Mouse (Mus musculus) G1E (cell line): Measurements from ENCODE around the gene Dido1. TPM values are rescaled to one million over a fixed set of nuclear protein-coding genes. Genes with fewer than 3 reads are reported as not detected.

Experiments used
- ATAC-seq: 2 replicates; pipeline ENCODE4 v1.8.0; 2016; ENCODE audit warnings: mild to moderate bottlenecking; ENCODE audit not compliant: insufficient number of reproducible peaks, poor library complexity, low FRiP score, severe bottlenecking; ENCODE audit errors: extremely low read depth
- DNase-seq: peaks from one replicate; pipeline ENCODE4 v3.0.0; 2012; ENCODE audit warnings: low spot score
- H3K27me3 ChIP-seq: 2 replicates; pipeline ENCODE4 v1.6.1; 2012; ENCODE audit warnings: mild to moderate bottlenecking, low read length, inconsistent platforms; ENCODE audit not compliant: insufficient read depth
- H3K36me3 ChIP-seq: replicated peaks from 2 replicates; pipeline ENCODE3; 2012; ENCODE audit warnings: mild to moderate bottlenecking, inconsistent platforms
- H3K4me1 ChIP-seq: 2 replicates; pipeline ENCODE4 v1.6.1; 2012; ENCODE audit warnings: low read depth, low read length, inconsistent platforms, mixed read lengths; ENCODE audit not compliant: insufficient read depth
- H3K4me3 ChIP-seq: 2 replicates; pipeline ENCODE4 v1.5.1; 2012; ENCODE audit warnings: low read depth, mild to moderate bottlenecking, inconsistent platforms, low read length, moderate library complexity, mixed read lengths
- H3K9me3 ChIP-seq: replicated peaks from 2 replicates; pipeline ENCODE4 v1.6.1; 2012; ENCODE audit warnings: inconsistent platforms
- CTCF ChIP-seq: IDR thresholded peaks from 2 replicates; pipeline ENCODE4 v1.5.1; 2012; ENCODE audit warnings: low read depth, low read length, inconsistent platforms, mixed read lengths
- GATA1 ChIP-seq: IDR thresholded peaks from 2 replicates; pipeline ENCODE4 v1.6.1; 2012; ENCODE audit warnings: borderline replicate concordance, low read length, inconsistent platforms, mixed read lengths
- GATA2 ChIP-seq: IDR thresholded peaks from 2 replicates; pipeline ENCODE4 v1.6.1; 2012; ENCODE audit warnings: low read depth, low read length, inconsistent platforms, borderline replicate concordance
- POLR2AphosphoS5 ChIP-seq: IDR thresholded peaks from 2 replicates; pipeline ENCODE4 v1.6.1; 2012; ENCODE audit warnings: low read depth, low read length, inconsistent platforms; ENCODE audit not compliant: insufficient replicate concordance
- TAL1 ChIP-seq: conservative IDR thresholded peaks from 2 replicates; pipeline ENCODE4 v1.6.1; 2012; ENCODE audit warnings: low read depth, low read length, inconsistent platforms, mixed read lengths
- polyA plus RNA-seq: library from polyadenylated mRNA; stranded (reverse); fragments of >175 nt; gene quantifications from 2 replicates; pipeline ENCODE4 v1.2.3, GENCODE M21; 2012
- total RNA-seq, 2 experiments: library from RNA; stranded (forward) in 1 of 2; stranded (reverse) in 1 of 2; fragments of 200-1000 nt in 1 of 2; fragments of >200 nt in 1 of 2; fragmentation: Nextera tagmentation in 1 of 2; gene quantifications; 2 replicates each; pipeline ENCODE4 v1.2.3; 2014 to 2017

The Dido1 gene
- total and polyA plus RNA-seq, 3 experiments, result 21.4 to 62.3 (median 57.3) TPM

DNA sequence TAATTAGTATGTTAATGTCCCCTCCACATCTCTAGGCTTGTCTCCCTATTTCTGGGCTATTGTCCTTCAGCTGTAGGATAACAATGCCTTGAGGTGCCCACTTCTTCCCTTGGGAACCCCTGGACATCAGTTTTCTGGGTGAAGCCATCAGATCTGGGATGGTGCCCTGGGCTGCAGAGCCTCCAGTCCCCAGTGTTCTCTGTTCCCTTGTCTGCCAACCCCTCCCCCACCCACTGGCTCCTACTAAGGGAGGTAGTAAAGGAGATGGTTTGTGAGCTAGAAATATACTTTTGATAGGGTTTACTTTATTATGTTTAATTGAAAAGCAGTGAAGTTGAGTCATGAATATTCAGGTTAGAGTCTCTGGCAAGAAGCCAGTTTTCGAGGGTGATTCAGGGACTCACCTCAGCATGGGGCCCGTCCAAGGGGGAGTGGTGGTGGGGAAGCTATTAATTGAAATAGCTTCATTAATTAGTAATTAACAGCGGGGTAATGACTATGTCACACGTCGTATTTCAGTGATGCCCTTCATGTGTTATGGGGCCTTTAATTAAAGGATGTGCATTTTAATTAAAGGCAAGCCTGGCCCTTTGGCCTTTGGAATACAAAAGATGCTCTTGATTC lies 36.9 kb upstream of the Dido1 start:
- TF ChIP-seq CTCF, result no peak
- TF ChIP-seq TAL1, result no peak
- no peak for TF ChIP-seq GATA2
- TF ChIP-seq GATA1, result no peak
- no peak for TF ChIP-seq POLR2AphosphoS5
- no peaks in the 10 kb centered on the region for H3K36me3 ChIP-seq
- no peak overlapping the region for H3K4me3 ChIP-seq
- H3K9me3 ChIP-seq, result no peaks in the 10 kb centered on the region
- peaks cover 10% of the 10 kb centered on the region for H3K27me3 ChIP-seq
- DNase-seq (no peak), ATAC-seq (no peak)
- H3K4me1 ChIP-seq, result peaks cover 2% of the 10 kb centered on the region

DNA sequence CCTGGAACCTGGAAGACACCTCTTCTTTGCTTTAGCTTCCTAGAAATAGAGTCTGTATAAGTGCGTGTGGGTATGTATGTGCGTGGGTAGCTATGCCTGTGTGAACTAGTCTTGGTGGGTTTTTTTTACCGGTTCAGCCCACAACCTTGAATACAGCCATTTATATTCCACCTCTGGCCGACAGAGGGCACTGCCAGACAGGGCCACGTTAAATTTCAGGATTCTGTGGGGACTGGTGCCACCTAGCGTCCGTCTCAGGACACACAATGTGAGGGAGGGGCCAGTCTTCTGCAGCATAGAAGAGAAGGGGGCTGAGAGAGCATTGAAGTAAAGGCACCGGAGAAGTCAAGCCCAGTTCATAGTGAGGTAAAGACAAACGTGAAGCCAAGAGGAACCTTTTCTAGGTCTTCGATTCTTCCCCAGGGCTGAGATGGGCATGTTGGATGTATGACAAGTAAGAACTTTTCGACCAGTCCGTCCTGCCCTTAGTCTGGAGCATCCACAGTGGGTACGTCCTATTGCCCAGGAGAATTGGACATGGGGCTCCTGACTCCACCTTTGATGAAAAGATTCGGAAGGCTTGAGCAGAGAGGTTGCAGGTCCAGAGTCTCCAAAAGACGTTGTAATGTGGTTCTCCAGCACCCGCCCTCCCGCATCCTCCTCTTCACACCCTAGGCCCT lies 35.6 kb upstream of the Dido1 start:
- Histone ChIP-seq H3K27me3 (peaks cover 23% of the 10 kb centered on the region), H3K9me3 (no peaks in the 10 kb centered on the region), H3K4me3 (no peak overlapping the region), H3K4me1 (peaks cover 2% of the 10 kb centered on the region), H3K36me3 (no peaks in the 10 kb centered on the region)
- peak; percentile 74 for ATAC-seq
- TF ChIP-seq POLR2AphosphoS5 (no peak), GATA1 (no peak), TAL1 (no peak), GATA2 (no peak), CTCF (peak; percentile 96)
- DNase-seq, result peak; percentile 68

DNA sequence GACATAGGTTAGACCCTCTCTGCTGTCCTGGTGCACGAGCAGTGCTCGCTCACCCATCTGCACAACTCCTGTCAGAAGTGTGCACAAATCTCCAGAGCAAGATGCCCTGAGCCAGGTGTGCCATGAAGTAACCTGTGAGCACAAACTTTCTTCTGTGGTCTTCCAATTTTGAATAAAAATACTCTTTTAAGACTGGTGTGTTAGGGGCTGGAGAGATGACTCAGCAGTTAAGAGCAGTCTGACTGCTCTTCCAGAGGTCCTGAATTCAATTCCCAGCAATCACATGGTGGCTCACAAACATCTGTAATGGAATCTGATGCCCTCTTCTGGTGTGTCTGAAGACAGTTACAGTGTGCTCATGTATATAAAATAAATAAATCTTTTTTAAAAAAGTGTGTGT lies 33.5 kb upstream of the Dido1 start:
- no peak for TF ChIP-seq POLR2AphosphoS5
- TF ChIP-seq CTCF, result no peak
- TF ChIP-seq TAL1, result no peak
- TF ChIP-seq GATA2, result no peak
- no peak for TF ChIP-seq GATA1

DNA sequence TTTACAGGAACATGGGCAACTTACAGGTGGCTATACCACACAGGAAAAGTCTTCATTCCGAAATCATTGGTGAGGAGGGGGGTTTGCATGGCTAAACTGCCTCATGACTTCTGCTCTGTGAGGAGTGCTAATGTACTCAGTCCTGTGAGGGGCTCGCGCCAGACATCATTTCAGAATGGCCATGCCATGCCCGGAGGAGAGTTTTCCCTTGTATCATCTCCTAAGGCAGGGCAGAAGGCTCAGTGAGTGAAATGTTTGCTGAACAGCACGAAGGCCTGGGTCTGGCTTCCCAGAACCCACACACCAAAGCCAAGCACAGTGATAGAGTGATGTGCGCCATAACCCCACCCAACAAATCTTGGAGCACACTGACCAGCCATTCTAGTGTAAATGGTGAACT lies 33.0 kb upstream of the Dido1 start:
- TF ChIP-seq GATA1 (no peak), POLR2AphosphoS5 (no peak), TAL1 (no peak), CTCF (no peak), GATA2 (no peak)
- no peak for ATAC-seq

More for the DNA sequence above, 33.5 kb upstream of the Dido1 start:
- no peak for DNase-seq
- no peaks in the 10 kb centered on the region for H3K36me3 ChIP-seq
- no peak for ATAC-seq
- peaks cover 36% of the 10 kb centered on the region for H3K27me3 ChIP-seq
- no peak overlapping the region for H3K4me3 ChIP-seq
- no peaks in the 10 kb centered on the region for H3K9me3 ChIP-seq
- H3K4me1 ChIP-seq, result peaks cover 2% of the 10 kb centered on the region

DNA sequence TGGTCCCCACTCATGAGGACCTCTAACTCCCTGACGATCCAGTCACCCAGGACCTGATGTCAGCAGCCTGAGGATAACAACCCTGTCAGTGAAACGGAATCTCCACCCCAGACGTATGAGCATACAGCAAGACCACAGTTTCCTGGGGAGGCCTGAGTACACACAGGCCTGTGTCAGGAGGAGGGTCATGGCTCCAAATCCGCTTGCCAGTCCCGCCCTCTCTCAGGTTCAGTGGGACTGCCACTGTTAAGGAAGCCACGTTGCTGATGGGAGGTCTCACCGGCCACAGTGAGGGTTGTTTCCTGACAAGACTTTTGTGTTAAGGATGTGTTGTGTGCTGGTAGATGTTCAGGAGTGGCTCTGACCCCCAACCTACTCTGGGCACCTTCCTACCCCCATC lies 31.6 kb upstream of the Dido1 start:
- Histone ChIP-seq H3K4me1 (peaks cover 2% of the 10 kb centered on the region), H3K4me3 (no peak overlapping the region), H3K9me3 (no peaks in the 10 kb centered on the region), H3K27me3 (peaks cover 50% of the 10 kb centered on the region), H3K36me3 (no peaks in the 10 kb centered on the region)
- ATAC-seq (no peak), DNase-seq (no peak)
- no peak for TF ChIP-seq TAL1
- no peak for TF ChIP-seq POLR2AphosphoS5

More for the DNA sequence above, 33.0 kb upstream of the Dido1 start:
- Histone ChIP-seq H3K4me1 (peaks cover 2% of the 10 kb centered on the region), H3K36me3 (no peaks in the 10 kb centered on the region), H3K9me3 (no peaks in the 10 kb centered on the region), H3K4me3 (no peak overlapping the region), H3K27me3 (peaks cover 36% of the 10 kb centered on the region)
- DNase-seq, result no peak

DNA sequence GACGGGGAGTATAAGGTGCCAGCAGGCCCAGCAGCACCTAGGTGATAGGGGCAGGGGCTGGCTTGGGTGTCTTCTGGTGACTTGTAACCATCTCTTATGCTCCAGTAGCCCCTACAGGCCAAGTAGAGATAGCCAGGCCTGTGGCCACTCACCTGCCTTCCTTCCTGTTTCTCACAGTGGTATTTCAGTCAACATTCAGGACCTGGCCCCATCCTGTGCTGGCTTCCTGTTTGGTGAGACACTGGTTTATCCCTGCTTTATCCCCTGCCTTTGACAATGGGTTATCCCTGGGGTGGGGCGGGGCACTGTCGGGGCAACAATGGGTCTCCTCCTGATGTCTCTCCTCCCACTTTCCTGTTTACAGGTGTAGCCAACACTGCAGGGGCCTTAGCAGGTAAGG lies 30.6 kb upstream of the Dido1 start:
- TF ChIP-seq POLR2AphosphoS5, result no peak
- TF ChIP-seq TAL1, result no peak
- no peak for TF ChIP-seq GATA2
- no peak for TF ChIP-seq GATA1
- no peak for TF ChIP-seq CTCF
- Histone ChIP-seq H3K9me3 (no peaks in the 10 kb centered on the region), H3K4me1 (peaks cover 2% of the 10 kb centered on the region), H3K36me3 (no peaks in the 10 kb centered on the region), H3K4me3 (no peak overlapping the region), H3K27me3 (peaks cover 58% of the 10 kb centered on the region)
- no peak for DNase-seq
- ATAC-seq, result no peak

DNA sequence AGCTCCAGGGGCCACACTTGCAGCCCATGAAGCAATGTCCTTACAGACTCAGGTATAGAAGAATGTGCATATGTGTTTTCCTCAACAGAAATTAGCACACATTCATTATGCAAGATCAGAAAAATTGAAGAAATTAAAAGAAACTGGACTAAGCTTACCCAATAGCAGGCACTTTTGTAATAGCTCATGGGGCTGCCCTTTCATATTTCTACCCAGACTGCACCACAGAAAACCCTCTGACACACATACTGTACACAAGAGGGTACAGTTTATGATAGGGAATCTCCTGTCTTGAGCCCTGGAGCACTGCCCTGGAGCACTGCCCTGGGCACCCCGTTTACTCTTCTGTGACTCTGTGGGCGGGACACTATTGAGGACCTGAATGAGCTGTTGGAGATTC lies 28.2 kb upstream of the Dido1 start:
- no peak for TF ChIP-seq POLR2AphosphoS5
- no peak for TF ChIP-seq CTCF
- no peak for TF ChIP-seq GATA1
- TF ChIP-seq GATA2, result no peak
- no peak for TF ChIP-seq TAL1
- H3K36me3 ChIP-seq, result no peaks in the 10 kb centered on the region
- ATAC-seq (no peak), DNase-seq (no peak)
- H3K4me1 ChIP-seq, result no peaks in the 10 kb centered on the region
- no peaks in the 10 kb centered on the region for H3K9me3 ChIP-seq
- H3K27me3 ChIP-seq, result peaks cover 72% of the 10 kb centered on the region
- H3K4me3 ChIP-seq, result no peak overlapping the region
